Mouse (Mus musculus) forebrain, postnatal 0 days (tissue): ENCODE results near the gene Sell. TPM values are rescaled to one million over a fixed set of nuclear protein-coding genes. Genes with fewer than 3 reads are reported as not detected.
"Not testable (repeated sequence)": the region's sequence is repeated elsewhere in the genome, so short reads cannot be mapped to it uniquely, and the experiment has no call there.

ENCODE experiments used
- ATAC-seq: fragments of 200-750 bp; cut with Nextera tagmentation; 2 replicates; pipeline ENCODE4 v1.8.0; 2017; ENCODE audit warnings: mild to moderate bottlenecking, moderate library complexity
- DNase-seq: peaks from one replicate; pipeline ENCODE4 v3.0.0-alpha.2; 2015
- H3K27ac ChIP-seq: fragments of 300-500 bp; sonication (generic); 2 replicates; pipeline ENCODE4 v1.5.1; 2014; ENCODE audit warnings: low read depth, mild to moderate bottlenecking, antibody characterized with exemption, low read length, moderate library complexity, mixed read lengths
- H3K27me3 ChIP-seq: fragments of 300-500 bp; sonication (generic); 2 replicates; pipeline ENCODE4 v1.6.1; 2014; ENCODE audit warnings: mild to moderate bottlenecking, low read length, mixed read lengths; ENCODE audit not compliant: insufficient read depth
- H3K36me3 ChIP-seq: fragments of 300-500 bp; sonication (generic); 2 replicates; pipeline ENCODE4 v1.6.1; 2014; ENCODE audit warnings: mild to moderate bottlenecking, moderate library complexity; ENCODE audit not compliant: insufficient read depth
- H3K4me1 ChIP-seq: fragments of 300-500 bp; sonication (generic); 2 replicates; pipeline ENCODE4 v1.6.1; 2014; ENCODE audit warnings: antibody characterized with exemption; ENCODE audit not compliant: insufficient read depth
- H3K4me2 ChIP-seq: fragments of 300-500 bp; sonication (generic); 2 replicates; pipeline ENCODE4 v1.6.1; 2014; ENCODE audit warnings: low read depth, mild to moderate bottlenecking, moderate library complexity
- H3K4me3 ChIP-seq: fragments of 300-500 bp; sonication (generic); 2 replicates; pipeline ENCODE4 v1.5.1; 2014; ENCODE audit warnings: low read depth, low read length, mixed read lengths
- H3K9ac ChIP-seq: fragments of 300-500 bp; sonication (generic); 2 replicates; pipeline ENCODE4 v1.6.1; 2014; ENCODE audit warnings: mild to moderate bottlenecking
- H3K9me3 ChIP-seq: fragments of 300-500 bp; sonication (generic); 2 replicates; pipeline ENCODE4 v1.6.1; 2016; ENCODE audit warnings: low read length
- CTCF ChIP-seq: sonication (generic); IDR thresholded peaks from 2 replicates; pipeline ENCODE4 v1.5.1; 2016; ENCODE audit warnings: antibody characterized with exemption, control low read depth, low read depth
- WGBS: fragments of 180-500 bp; shearing (Covaris S2); extraction: QIAGEN DNeasy Blood & Tissue Kit; methylation state at CpG from one replicate; pipeline ENCODE4 v1.1.7; 2014; 5-methylcytosine and 5-hydroxymethylcytosine counted together
- polyA plus RNA-seq: library from polyadenylated mRNA; unstranded; fragments of >200 nt; fragmentation: Nextera tagmentation; extraction: Ambion mirVana; gene quantifications from 2 replicates; pipeline ENCODE4 v1.2.1, GENCODE M21; 2015
- total RNA-seq: library from RNA; depleted of rRNA; stranded (reverse); fragments of >200 nt; gene quantifications from 2 replicates; pipeline ENCODE4 v1.2.3, GENCODE M21; 2014; rRNA removed

Sell gene
- total RNA-seq, result 0.14 and 0.15 TPM in 2 replicates
- polyA plus RNA-seq, result 0.11 and 0.14 TPM in 2 replicates

DNA sequence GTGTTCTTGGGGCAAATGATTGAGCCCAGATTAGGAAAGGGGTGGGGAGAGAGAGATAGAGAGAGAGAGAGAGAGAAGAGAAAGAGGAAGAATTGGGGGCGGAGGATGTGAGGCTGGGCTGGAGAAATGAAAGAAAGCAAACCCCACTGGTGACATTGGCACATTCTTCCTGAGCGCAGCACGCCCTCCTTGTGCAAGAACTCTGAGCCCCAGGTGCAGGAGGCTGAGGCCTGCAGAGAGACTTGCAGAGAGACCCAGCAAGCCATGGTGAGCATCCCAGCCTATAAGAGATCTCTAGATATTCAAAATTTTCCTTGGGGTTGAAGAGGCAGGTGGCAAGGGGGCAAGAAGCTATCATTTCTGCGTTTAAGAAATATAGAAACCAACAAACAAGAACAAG, at the start of gene Sell:
TSS of gene Sell (plus strand) at position 58 of the 400 bp plus-strand sequence.
- H3K4me1 ChIP-seq, result no peaks in the 10 kb centered on the region
- H3K36me3 ChIP-seq, result no peaks in the 10 kb centered on the region
- no peak within 1 kb of the TSS for H3K4me3 ChIP-seq
- no peaks in the 10 kb centered on the region for H3K27me3 ChIP-seq
- H3K4me2 ChIP-seq, result no peak within 1 kb of the TSS
- TF ChIP-seq CTCF, result no peak
- H3K9ac ChIP-seq, result no peak within 1 kb of the TSS
- ATAC-seq (no peak), DNase-seq (no peak)
- 80% methylated on average over 4 of the region's 4 CpGs for WGBS
- no peaks in the 10 kb centered on the region for H3K9me3 ChIP-seq
- no peak within 1 kb of the TSS for H3K27ac ChIP-seq

DNA sequence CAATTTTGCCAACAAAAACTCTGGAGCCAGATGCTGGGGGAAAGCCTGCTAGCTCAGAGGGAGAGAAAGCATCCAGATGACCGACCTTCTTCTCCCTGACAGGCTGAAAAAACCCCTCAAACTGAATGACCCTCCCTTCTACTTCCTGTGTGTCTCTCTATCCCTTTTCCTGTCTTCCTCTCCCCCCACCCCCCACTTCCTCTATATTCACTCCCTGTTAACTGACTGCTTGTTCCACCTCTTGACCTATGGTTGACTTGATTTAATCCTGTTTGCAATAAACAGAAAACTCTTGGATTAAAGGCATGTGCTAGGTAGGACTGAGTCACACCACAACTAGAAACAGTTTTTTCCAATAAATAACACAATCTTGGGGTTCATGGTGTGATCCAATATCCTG, 47.2 kb upstream of the Sell start:
- no peak overlapping the region for H3K4me2 ChIP-seq
- DNase-seq, result no peak
- no peaks in the 10 kb centered on the region for H3K9me3 ChIP-seq
- no peak overlapping the region for H3K4me3 ChIP-seq
- no peak for ATAC-seq
- no peak overlapping the region for H3K9ac ChIP-seq
- H3K27me3 ChIP-seq, result no peaks in the 10 kb centered on the region
- 75% methylated on average over 1 of the region's 1 CpGs for WGBS
- TF ChIP-seq CTCF, result no peak
- no peaks in the 10 kb centered on the region for H3K4me1 ChIP-seq
- H3K27ac ChIP-seq, result no peak overlapping the region
- no peaks in the 10 kb centered on the region for H3K36me3 ChIP-seq

DNA sequence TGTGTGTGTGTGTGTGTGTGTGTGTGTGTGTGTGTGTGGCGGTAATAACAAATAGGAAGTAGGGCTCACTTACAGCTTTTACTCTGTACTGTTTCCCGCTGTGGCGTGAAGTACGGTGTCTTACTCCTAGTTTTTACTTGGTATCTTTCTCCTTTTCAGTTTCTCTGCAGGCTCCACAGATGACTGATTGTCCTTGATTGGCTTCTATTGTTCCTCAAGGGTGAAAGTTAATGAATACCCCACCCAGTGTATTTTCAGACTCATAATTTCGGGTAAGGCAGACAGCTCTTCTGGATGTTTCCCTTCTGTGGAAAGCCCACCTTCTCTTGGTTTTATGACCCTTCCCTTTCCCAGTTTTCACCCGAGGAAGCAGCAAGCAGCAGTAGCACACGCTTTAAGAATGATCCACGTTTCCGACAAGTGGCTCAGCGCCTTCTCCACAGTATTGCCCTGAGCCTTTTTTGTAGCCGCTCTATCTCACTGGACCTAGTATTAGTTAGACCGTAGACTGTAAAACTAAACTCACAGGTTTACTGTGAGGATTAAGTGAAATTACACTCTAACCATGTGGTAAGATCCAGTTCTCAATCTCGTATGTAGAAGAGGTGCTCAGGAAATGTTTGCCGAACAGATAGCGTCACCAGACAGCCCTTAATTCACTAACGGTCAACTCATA, 43.4 kb upstream of the Sell start:
- no peaks in the 10 kb centered on the region for H3K27me3 ChIP-seq
- no peak overlapping the region for H3K4me2 ChIP-seq
- no peak for TF ChIP-seq CTCF
- ATAC-seq, result no peak
- H3K27ac ChIP-seq, result no peak overlapping the region
- no peak overlapping the region for H3K9ac ChIP-seq
- no peaks in the 10 kb centered on the region for H3K36me3 ChIP-seq
- no peak overlapping the region for H3K4me3 ChIP-seq
- WGBS, result 88% methylated on average over 16 of the region's 16 CpGs
- DNase-seq, result no peak
- no peaks in the 10 kb centered on the region for H3K4me1 ChIP-seq
- no peaks in the 10 kb centered on the region for H3K9me3 ChIP-seq

DNA sequence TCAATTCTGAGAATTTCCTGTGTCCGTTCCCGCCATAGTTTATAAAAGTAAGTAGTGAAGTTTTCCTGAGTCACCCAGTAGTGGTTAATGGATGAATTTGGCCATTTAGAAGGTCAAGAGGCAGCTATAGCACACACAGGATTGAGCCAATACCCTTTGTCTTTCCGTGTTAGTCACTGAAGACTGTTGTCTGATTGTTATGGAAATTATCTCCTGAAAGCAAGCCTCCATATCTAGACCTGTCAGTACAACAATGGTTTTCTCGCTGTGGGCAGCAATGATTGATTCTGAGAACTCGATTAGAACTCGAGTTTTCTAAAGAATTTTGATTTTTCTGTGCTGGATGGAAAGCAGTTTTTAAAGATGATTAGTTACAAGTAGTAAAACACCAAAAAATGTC, 42.0 kb upstream of the Sell start:
- ATAC-seq, result no peak
- Histone ChIP-seq H3K9me3 (no peaks in the 10 kb centered on the region), H3K4me1 (no peaks in the 10 kb centered on the region), H3K27me3 (no peaks in the 10 kb centered on the region), H3K27ac (no peak overlapping the region), H3K9ac (no peak overlapping the region), H3K4me3 (no peak overlapping the region), H3K4me2 (no peak overlapping the region), H3K36me3 (no peaks in the 10 kb centered on the region)
- TF ChIP-seq CTCF, result no peak
- 45% methylated on average over 6 of the region's 6 CpGs for WGBS
- DNase-seq, result no peak

DNA sequence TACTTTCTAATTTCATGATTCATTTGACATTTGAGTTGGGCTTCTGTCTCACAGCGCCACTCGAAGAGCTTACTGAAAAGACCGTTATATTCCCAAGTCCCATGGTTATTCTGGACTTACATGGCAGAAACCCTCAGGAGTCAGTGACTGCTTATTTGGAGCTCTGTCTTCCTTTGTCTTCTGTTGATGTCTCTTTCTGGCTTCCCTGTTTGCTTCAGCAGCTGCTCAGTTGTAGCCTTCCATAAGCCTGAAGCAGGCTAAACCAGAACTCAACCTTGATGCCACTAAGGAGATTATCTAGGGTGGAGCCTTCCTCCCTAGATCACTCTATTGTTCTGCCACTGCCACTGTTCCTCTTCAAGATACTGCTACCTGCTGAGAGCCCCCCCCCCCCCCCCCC, 41.0 kb upstream of the Sell start:
- not testable (repeated sequence) for H3K4me2 ChIP-seq, H3K27ac ChIP-seq, H3K27me3 ChIP-seq, ATAC-seq, DNase-seq, H3K4me1 ChIP-seq, H3K9ac ChIP-seq, H3K9me3 ChIP-seq, H3K4me3 ChIP-seq, H3K36me3 ChIP-seq
- WGBS, result 87% methylated on average over 3 of the region's 3 CpGs

DNA sequence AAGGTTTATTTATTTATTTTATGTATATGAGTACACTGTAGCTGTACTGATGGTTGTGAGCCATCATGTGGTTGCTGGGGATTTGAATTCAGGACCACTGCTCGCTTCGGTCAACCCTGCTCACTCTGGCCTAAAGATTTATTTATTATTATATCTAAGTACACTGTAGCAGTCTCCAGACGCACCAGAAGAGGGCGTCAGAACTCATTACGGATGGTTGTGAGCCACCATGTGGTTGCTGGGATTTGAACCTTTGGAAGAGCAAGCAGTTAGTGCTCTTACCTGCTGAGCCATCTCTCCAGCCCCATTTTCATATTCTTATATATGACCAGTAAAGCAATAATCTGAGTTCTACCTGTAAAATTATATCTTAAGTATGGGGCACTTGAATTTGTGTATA, 39.7 kb upstream of the Sell start:
- not testable (repeated sequence) for H3K27ac ChIP-seq, DNase-seq, H3K27me3 ChIP-seq, H3K9ac ChIP-seq, ATAC-seq, H3K4me1 ChIP-seq, H3K4me2 ChIP-seq, H3K9me3 ChIP-seq, H3K36me3 ChIP-seq, H3K4me3 ChIP-seq
- 84% methylated on average over 5 of the region's 5 CpGs for WGBS

DNA sequence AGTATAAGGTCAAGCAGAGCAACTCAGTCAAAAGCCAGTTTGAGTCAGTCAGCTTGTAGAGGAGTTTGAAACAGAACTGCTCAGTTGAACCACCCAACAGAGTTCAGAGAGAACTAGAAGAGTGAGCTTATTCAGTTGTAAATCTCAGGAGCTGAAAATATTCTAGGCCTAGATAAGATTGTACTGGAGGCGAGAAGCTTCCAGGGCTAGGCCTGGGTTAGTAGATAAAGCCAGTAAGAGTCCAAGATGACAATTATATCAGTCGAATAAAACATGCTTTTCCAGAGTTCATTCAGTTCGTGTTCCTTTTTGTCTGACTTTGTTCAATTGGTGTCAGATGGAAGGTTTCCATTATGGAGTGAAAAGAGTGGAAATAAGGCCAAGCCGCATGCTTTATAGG, 36.1 kb upstream of the Sell start:
- no peak for TF ChIP-seq CTCF
- no peak for DNase-seq
- no peak overlapping the region for H3K4me3 ChIP-seq

More for the DNA sequence above, 36.1 kb upstream of the Sell start:
- ATAC-seq, result no peak
- 83% methylated on average over 4 of the region's 4 CpGs for WGBS
- Histone ChIP-seq H3K36me3 (no peaks in the 10 kb centered on the region), H3K4me1 (no peaks in the 10 kb centered on the region), H3K27ac (no peak overlapping the region), H3K9ac (no peak overlapping the region), H3K27me3 (no peaks in the 10 kb centered on the region), H3K4me2 (no peak overlapping the region), H3K9me3 (no peaks in the 10 kb centered on the region)
